Mouse (Mus musculus): ENCODE results near the gene Car10. TPM values are rescaled to one million over a fixed set of nuclear protein-coding genes. Genes with fewer than 3 reads are reported as not detected.

Gene Car10
- polyA plus RNA-seq, 1 experiment: not detected

- no peak for TF ChIP-seq GATA1 (IDR thresholded peaks at IDR 0.05; ENCODE audit: low read length)
Observed at GRCm38 (mm10) chr11:93562330-93562865, 464.6 kb downstream of the Car10 start.

GRCm38 (mm10) chr11:93565756-93566155 is 467.9 kb downstream of the Car10 start:
- TF ChIP-seq GATA1 (IDR thresholded peaks at IDR 0.05; ENCODE audit: low read length): no peak

- TF ChIP-seq GATA1 (IDR thresholded peaks at IDR 0.05; ENCODE audit: low read length): no peak
Observed at GRCm38 (mm10) chr11:93571917-93572641, 474.3 kb downstream of the Car10 start.

GRCm38 (mm10) chr11:93577441-93577840 is 479.6 kb downstream of the Car10 start:
- TF ChIP-seq GATA1 (IDR thresholded peaks at IDR 0.05; ENCODE audit: low read length): no peak

- TF ChIP-seq GATA1 (IDR thresholded peaks at IDR 0.05; ENCODE audit: low read length): no peak
Observed at GRCm38 (mm10) chr11:93579626-93580025, 481.8 kb downstream of the Car10 start.

- TF ChIP-seq GATA1 (IDR thresholded peaks at IDR 0.05; ENCODE audit: low read length): no peak
Observed at GRCm38 (mm10) chr11:93581326-93581725, 483.5 kb downstream of the Car10 start.

- TF ChIP-seq GATA1 (IDR thresholded peaks at IDR 0.05; ENCODE audit: low read length): no peak
Observed at GRCm38 (mm10) chr11:93587788-93588187, 490.0 kb downstream of the Car10 start.

- no peak for TF ChIP-seq GATA1 (IDR thresholded peaks at IDR 0.05; ENCODE audit: low read length)
Observed at GRCm38 (mm10) chr11:93590652-93591051, 492.8 kb downstream of the Car10 start.

- TF ChIP-seq GATA1 (IDR thresholded peaks at IDR 0.05; ENCODE audit: low read length): no peak
Observed at GRCm38 (mm10) chr11:93594033-93594432, 496.2 kb downstream of the Car10 start.

GRCm38 (mm10) chr11:93598175-93598574 is 500.3 kb downstream of the Car10 start:
- no peak for TF ChIP-seq GATA1 (IDR thresholded peaks at IDR 0.05; ENCODE audit: low read length)

- no peak for TF ChIP-seq GATA1 (IDR thresholded peaks at IDR 0.05; ENCODE audit: low read length)
Observed at GRCm38 (mm10) chr11:93599755-93600154, 501.9 kb downstream of the Car10 start.

GRCm38 (mm10) chr11:93603575-93603974 is 505.7 kb downstream of the Car10 start:
- TF ChIP-seq GATA1 (IDR thresholded peaks at IDR 0.05; ENCODE audit: low read length): no peak

GRCm38 (mm10) chr11:93607111-93607510 is 509.3 kb downstream of the Car10 start:
- TF ChIP-seq GATA1 (IDR thresholded peaks at IDR 0.05; ENCODE audit: low read length): no peak

GRCm38 (mm10) chr11:93608716-93609115 is 510.9 kb downstream of the Car10 start:
- TF ChIP-seq GATA1 (IDR thresholded peaks at IDR 0.05; ENCODE audit: low read length): no peak

GRCm38 (mm10) chr11:93612071-93612470 is 514.2 kb downstream of the Car10 start:
- TF ChIP-seq GATA1 (IDR thresholded peaks at IDR 0.05; ENCODE audit: low read length): no peak

GRCm38 (mm10) chr11:93614851-93615250 is 517.0 kb downstream of the Car10 start:
- TF ChIP-seq GATA1 (IDR thresholded peaks at IDR 0.05; ENCODE audit: low read length): no peak

GRCm38 (mm10) chr11:93623605-93624004 is 525.8 kb downstream of the Car10 start:
- TF ChIP-seq GATA1 (IDR thresholded peaks at IDR 0.05; ENCODE audit: low read length): no peak

All from G1E-ER4 (cell line).